Mouse (Mus musculus) liver, adult 2 months (tissue): ENCODE results near the gene Zbtb20. TPM values are rescaled to one million over a fixed set of nuclear protein-coding genes. Genes with fewer than 3 reads are reported as not detected.
A peak's percentile ranks its signal among the peaks of the same experiment; 100 is the strongest.

Experiments
- DNase-seq: peaks from one replicate; pipeline ENCODE4 v3.0.0-alpha.2; 2011; ENCODE audit warnings: low read depth, low spot score; ENCODE audit errors: extremely low read depth
- H3K27ac ChIP-seq: fragments of 200-500 bp; replicated peaks from 2 replicates; pipeline ENCODE4 v1.5.1; 2012; ENCODE audit warnings: low read depth, mild to moderate bottlenecking, control low read depth, inconsistent platforms, low read length; ENCODE audit not compliant: insufficient read depth
- H3K27me3 ChIP-seq: fragments of 200-500 bp; 2 replicates; pipeline ENCODE4 v1.6.1; 2012; ENCODE audit warnings: mild to moderate bottlenecking, moderate library complexity, low read length, inconsistent platforms; ENCODE audit not compliant: control insufficient read depth, insufficient read depth
- H3K36me3 ChIP-seq: fragments of 200-500 bp; 2 replicates; pipeline ENCODE4 v1.6.1; 2012; ENCODE audit warnings: low read length, inconsistent platforms; ENCODE audit not compliant: control insufficient read depth, insufficient read depth
- H3K4me1 ChIP-seq: fragments of 200-500 bp; 2 replicates; pipeline ENCODE4 v1.6.1; 2011; ENCODE audit warnings: low read length; ENCODE audit not compliant: control insufficient read depth, insufficient read depth
- H3K4me3 ChIP-seq: fragments of 200-500 bp; 2 replicates; pipeline ENCODE4 v1.5.1; 2011; ENCODE audit warnings: low read depth, mild to moderate bottlenecking, control low read depth, low read length, moderate library complexity; ENCODE audit not compliant: insufficient read depth
- H3K79me2 ChIP-seq: fragments of 200-500 bp; 2 replicates; pipeline ENCODE4 v1.6.1; 2012; ENCODE audit warnings: inconsistent platforms, mild to moderate bottlenecking, low read length, moderate library complexity; ENCODE audit not compliant: control insufficient read depth, insufficient read depth
- H3K9ac ChIP-seq: fragments of 200-500 bp; 2 replicates; pipeline ENCODE4 v1.6.1; 2012; ENCODE audit warnings: low read depth, mild to moderate bottlenecking, control low read depth, inconsistent platforms, low read length
- CTCF ChIP-seq: fragments of 200-500 bp; IDR thresholded peaks from 2 replicates; pipeline ENCODE4 v1.5.1; 2011; ENCODE audit warnings: low read depth, low read length, control low read depth
- POLR2A ChIP-seq: fragments of 200-500 bp; IDR thresholded peaks from 2 replicates; pipeline ENCODE4 v1.6.1; 2011; ENCODE audit warnings: low read length, control low read depth; ENCODE audit not compliant: insufficient read depth; ENCODE audit errors: extremely low read depth
- WGBS: fragments of 180-500 bp; shearing (Covaris S2); methylation state at CpG from one replicate; pipeline ENCODE4 v1.1.7; 2018; 5-methylcytosine and 5-hydroxymethylcytosine counted together
- polyA plus RNA-seq: library from polyadenylated mRNA; depleted of rRNA; stranded (reverse); fragments of >200 nt; gene quantifications from 2 replicates; pipeline ENCODE4 v1.2.3, GENCODE M21; 2012
- total RNA-seq: library from RNA; depleted of rRNA; stranded (reverse); fragments of >200 nt; gene quantifications from 2 replicates; pipeline ENCODE4 v1.2.3, GENCODE M21; 2014

Zbtb20 gene
- total and polyA plus RNA-seq, 2 experiments, result 17.8 to 52.6 TPM

DNA sequence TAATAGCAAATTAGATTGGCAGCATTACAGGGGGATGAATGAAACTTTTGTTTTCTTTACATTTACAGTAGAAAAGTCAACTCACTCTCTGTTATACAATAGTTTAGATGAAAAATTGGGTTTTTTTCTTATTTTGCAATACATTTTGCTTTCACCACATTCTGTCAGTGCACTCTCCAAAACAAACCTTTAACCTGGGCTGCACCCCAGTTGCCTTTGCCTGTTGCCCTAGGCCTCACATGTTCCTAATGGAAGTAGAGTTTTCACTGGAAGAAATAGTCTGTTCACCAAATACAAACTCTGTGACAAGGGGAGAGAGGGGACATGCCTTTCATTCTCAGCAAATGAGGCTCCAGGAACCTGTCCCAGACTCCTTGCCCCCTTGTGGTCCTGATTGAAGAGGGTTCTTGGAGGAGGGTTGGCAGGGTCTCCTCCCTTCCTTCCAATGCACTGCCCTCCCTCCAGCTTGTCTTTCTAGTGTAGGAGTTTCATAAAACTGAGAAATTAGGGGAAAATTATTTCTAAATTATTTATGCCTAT lies 466.3 kb downstream of the Zbtb20 start:
- Histone ChIP-seq H3K27me3 (no peaks in the 10 kb centered on the region), H3K4me3 (no peak overlapping the region), H3K36me3 (0 out of 2 replicates have a peak, but pooled peaks cover 1% of the 10 kb centered on the region), H3K27ac (peak overlapping the region; percentile 95), H3K79me2 (peaks cover 9% of the 10 kb centered on the region; the same call in 1 of the 2 replicates), H3K4me1 (peaks cover 14% of the 10 kb centered on the region), H3K9ac (peak overlapping the region; percentile 44; the same call in 1 of the 2 replicates)
- DNase-seq, result peak; percentile 79
- TF ChIP-seq CTCF (no peak), POLR2A (no peak)

DNA sequence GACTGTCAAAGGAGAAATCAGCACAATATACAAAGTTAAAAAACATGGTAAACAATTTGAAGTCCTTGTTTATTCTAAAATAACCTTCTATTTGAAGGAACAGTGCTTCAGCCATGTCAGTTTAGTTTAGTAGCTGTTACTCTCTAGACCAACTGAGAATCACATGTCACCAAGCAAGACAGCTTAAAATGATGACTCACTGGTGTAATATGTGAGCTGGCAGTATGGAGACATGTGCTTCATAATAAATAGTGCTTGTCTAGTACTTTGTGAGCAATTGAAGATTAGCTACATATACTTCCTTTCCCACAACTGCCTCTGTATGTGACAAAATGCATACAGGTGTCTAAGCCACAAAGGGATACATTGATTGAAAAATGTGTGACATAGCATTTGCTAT lies 470.4 kb downstream of the Zbtb20 start:
- Histone ChIP-seq H3K27ac (no peak overlapping the region), H3K79me2 (peaks cover 9% of the 10 kb centered on the region; the same call in 1 of the 2 replicates), H3K4me3 (no peak overlapping the region), H3K36me3 (0 out of 2 replicates have a peak, but pooled peaks cover 1% of the 10 kb centered on the region), H3K9ac (no peak overlapping the region), H3K4me1 (peaks cover 10% of the 10 kb centered on the region), H3K27me3 (no peaks in the 10 kb centered on the region)
- DNase-seq, result no peak
- TF ChIP-seq POLR2A (no peak), CTCF (no peak)

DNA sequence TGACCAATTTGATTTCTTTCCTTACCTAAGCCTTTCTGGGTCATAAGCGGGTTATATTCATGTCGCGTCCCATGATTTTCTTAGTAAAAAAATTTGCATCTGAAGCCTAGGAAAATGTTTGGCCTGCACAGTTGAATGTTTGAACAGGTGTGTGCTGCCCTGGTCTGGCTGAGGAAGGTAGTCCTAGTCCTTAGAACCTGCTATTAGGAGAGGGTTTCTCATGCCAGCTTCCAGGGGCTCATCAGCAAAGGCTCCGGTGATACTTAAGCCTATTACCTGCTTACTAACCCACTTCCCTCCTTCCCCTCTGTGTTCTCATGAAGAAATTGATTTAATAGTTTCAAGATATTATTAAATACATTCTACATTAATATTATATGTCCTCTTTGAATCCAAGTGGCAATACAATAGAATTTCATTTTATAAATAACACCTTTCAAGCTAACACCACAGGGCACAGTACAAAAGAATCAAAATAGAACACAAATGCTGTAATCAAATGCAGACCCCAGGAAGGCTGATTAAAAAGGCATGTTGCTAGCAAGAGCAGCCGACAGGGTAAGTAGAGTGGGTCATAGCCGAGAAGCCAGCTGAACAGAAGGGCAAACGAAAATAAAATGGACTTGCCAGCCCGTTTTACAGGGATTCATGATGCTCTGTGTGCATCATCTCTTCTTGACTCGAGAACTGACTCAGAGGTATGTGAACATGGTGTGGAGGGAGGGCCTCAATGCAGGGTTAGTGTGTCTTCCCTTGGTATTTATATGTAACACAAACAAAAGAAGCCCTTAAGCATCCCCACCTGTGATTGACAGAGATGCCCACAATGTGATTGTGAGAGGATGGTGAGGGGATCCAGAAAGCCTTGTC lies 480.3 kb downstream of the Zbtb20 start:
- Histone ChIP-seq H3K27ac (no peak overlapping the region), H3K4me3 (no peak overlapping the region), H3K9ac (no peak overlapping the region), H3K79me2 (peaks cover 10% of the 10 kb centered on the region; the same call in 1 of the 2 replicates), H3K27me3 (no peaks in the 10 kb centered on the region), H3K36me3 (no peaks in the 10 kb centered on the region), H3K4me1 (peaks cover 12% of the 10 kb centered on the region)
- TF ChIP-seq CTCF (no peak), POLR2A (no peak)
- DNase-seq, result no peak
- WGBS, result 92% methylated on average over 9 of the region's 9 CpGs

DNA sequence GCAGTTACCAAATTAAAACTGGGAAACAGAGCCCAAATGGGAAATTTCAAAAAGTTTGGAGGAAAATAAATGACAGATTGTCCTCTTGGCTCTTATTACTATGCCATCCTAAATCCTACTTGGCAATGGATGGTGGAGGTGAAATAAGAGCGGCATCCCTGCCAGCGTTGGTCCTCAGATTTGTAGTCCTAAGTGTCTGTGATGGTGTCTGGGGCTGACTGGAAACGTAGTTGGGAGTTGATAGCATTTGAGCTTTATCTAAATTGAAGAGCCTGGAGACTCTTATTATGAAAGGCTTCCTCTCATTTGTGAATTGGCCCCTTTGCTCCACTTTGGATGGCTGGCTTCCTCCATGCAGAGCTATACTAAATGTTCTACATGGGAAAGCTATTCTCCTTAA lies 483.9 kb downstream of the Zbtb20 start:
- no peaks in the 10 kb centered on the region for H3K27me3 ChIP-seq
- peak; percentile 52 for DNase-seq
- no peaks in the 10 kb centered on the region for H3K36me3 ChIP-seq
- H3K79me2 ChIP-seq, result peaks cover 5% of the 10 kb centered on the region; the same call in 1 of the 2 replicates
- H3K27ac ChIP-seq, result peak overlapping the region; percentile 49; the same call in 1 of the 2 replicates
- H3K4me3 ChIP-seq, result no peak overlapping the region
- no peak overlapping the region for H3K9ac ChIP-seq
- TF ChIP-seq POLR2A (no peak), CTCF (no peak)
- 51% methylated on average over 3 of the region's 3 CpGs for WGBS
- peaks cover 23% of the 10 kb centered on the region for H3K4me1 ChIP-seq

DNA sequence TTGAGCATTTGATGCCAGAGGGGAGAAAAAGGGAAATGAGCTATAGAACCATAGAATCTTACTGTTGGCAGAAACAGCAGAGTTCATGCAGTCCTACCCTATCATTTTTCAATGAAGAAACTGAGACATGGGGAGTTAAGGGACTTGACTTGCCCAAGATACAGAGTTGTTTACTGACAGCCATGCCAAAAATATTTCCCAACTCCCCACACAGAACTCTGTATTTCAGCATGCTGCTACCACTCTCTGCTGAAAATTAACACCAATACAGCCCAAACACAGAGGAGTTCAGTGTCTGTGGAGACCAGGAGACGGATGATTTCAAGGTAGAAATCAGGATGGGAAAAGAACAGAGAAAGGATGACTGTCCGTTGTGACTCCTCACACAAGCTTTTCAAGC lies 484.4 kb downstream of the Zbtb20 start:
- H3K4me1 ChIP-seq, result peaks cover 25% of the 10 kb centered on the region
- no peaks in the 10 kb centered on the region for H3K36me3 ChIP-seq
- no peaks in the 10 kb centered on the region for H3K27me3 ChIP-seq
- no peak overlapping the region for H3K4me3 ChIP-seq
- H3K79me2 ChIP-seq, result peaks cover 8% of the 10 kb centered on the region; the same call in 1 of the 2 replicates
- DNase-seq, result peak; percentile 96
- H3K27ac ChIP-seq, result peak overlapping the region; percentile 83
- 46% methylated on average over 2 of the region's 2 CpGs for WGBS
- TF ChIP-seq POLR2A, result no peak
- TF ChIP-seq CTCF, result no peak
- H3K9ac ChIP-seq, result peak overlapping the region; percentile 33
